Mouse (Mus musculus) gastrocnemius, postnatal 14 days (tissue): ENCODE measurements around the gene Sntb2. TPM values are rescaled to one million over a fixed set of nuclear protein-coding genes. Genes with fewer than 3 reads are reported as not detected.
A peak's percentile ranks its signal among the peaks of the same experiment; 100 is the strongest.
"Not testable (repeated sequence)": the region's sequence is repeated elsewhere in the genome, so short reads cannot be mapped to it uniquely, and the experiment has no call there.

Experiments
- DNase-seq: peaks from one replicate; pipeline ENCODE4 v3.0.0; 2021; ENCODE audit warnings: mixed read lengths
- intact Hi-C: fragments of 180-260 bp; cut with DNase I; formaldehyde crosslinking; loops from one replicate; pipeline ENCODE4 v1.15.1; 2025; ENCODE audit warnings: low total_unique reads
- total RNA-seq, 2 experiments: library from RNA; stranded (reverse); gene quantifications; 2 replicates each; pipeline ENCODE4 v1.2.3; 2021

Sntb2 gene
- total RNA-seq, 2 experiments from 2014 or later: 11.0 to 13.9 TPM

DNA sequence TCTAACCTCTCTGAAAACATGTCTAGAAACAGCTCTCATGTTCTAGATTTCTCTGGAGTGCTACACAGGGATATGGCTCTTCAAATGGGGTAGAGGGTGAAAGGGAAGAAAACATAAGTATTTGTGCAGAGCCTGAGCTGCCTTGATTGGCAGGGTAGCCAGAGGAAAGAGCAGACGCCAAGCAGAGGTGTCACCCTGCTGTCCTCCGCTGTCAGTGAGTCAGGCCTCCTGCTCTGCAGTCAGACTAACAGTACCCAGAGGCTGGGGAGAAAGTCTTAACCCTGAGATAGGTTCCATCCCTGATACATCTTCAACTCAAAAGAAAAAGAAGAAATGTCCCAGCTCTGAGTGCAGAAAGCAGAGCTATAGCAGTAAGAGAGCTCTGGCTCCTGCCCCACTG is 77.1 kb downstream of the Sntb2 start:
- intact Hi-C loops: no loop called here
- no peak for DNase-seq

DNA sequence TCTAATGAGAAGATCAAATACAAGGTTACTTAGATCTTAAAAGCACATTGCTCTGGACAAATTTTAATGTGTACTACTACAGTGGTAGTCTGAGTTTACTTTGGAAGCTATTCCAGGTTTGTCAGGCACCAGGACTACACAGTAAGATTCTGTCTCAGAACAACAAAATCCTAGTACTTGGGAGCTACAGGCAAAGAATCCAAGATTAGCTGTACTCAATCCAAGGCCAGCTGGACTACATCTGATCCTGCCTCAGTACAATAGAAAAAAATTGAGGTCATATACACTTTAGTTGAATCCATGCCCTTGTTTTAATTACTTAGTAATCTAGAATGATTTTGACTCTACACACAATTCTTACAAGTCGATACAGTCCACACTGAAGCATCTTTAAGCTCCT is 79.4 kb downstream of the Sntb2 start:
- no peak for DNase-seq

DNA sequence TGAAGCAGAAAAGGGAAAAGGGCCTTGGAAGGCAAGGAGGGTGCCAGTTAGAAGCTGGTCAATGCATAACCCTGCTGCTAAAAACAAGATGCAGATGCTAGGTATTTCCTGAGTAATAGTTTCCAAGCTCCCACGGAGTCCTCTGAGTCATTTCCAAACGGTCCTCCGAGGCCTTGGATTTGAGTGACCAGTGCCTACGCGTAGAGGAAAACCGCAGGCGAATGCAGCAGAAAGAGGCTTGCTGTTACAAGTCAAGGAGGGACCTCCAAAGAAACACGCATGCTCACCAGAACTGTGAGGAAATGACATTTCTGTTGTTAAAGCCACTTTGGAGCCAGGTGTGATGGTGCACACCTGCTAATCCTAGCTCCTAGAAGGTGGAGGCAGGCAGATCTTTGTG is 87.9 kb downstream of the Sntb2 start:
- intact Hi-C loops: no loop called here
- DNase-seq: no peak

More for the DNA sequence above, 79.4 kb downstream of the Sntb2 start:
- intact Hi-C loops: no loop called here

DNA sequence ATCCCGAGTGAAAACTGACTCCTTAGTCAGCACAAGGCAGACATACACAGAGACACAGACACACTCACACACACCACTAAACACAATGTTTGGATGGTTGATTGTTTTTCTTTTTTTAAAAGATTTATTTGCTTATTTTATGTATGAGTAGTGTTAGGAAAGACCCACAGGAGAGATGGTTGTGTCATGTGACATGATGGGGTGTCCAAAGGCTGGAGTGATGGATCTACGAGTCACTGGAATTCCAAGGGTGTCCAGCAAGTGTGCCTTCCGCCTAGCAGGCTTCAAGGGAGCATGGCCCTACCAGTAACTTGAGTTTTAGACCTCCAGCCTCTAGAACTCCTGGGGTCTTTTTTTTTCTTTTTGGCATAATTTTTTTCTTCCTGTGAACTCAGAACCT is 93.8 kb downstream of the Sntb2 start:
- intact Hi-C loops: no loop called here
- no peak for DNase-seq

- no peak for DNase-seq
- intact Hi-C loops: no loop called here
Measured at GRCm38 (mm10) chr8:107030058-107030457, 94.5 kb downstream of the Sntb2 start.

DNA sequence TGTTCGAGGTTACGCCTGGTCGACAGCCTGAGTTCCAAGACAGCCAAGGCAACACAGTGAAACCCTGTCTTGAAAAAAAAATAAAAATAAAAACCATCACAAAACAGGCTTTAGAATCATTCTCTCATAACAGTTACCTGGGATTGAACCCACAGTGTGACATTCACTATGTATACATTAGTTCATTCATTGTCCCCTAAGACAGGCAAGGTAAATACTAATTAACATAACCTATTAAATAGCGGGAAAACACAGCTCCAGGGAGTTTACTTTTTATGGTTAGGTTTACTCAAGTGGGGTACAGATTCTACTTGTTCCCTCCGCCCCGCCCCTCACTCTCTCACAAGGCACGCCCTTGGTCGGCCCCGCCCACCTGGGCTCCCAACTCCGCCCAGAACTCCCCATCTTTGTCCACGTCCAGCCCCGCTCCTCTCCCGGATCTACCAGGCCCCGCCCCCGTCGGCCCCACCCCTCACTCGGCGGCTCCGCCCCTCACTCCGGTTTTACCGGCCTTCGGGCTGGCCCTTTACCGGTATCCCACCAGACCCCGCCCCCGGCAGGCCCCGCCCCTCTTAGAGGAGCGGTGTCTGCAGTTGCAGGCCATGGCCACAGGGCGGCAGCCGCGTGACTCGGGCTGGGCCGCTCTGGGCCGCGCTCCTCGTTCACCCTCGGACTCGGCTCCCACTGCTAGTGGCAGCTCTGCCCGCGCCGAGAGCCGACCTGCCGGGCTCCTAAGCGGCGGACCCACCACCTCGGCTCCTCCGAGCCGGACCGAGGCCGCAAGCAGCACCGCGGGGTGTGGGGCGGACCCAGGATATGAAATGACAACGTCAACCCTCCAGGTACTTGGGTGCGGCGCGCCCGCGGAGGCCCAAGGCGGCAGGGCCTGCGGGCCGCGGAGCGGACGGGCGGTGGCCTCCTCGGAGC is 95.4 kb downstream of the Sntb2 start, which contains the start of gene Vps4a:
TSS of gene Vps4a (plus strand) at position 573 of the 927 bp plus-strand sequence.
- intact Hi-C loops: no loop called here
- DNase-seq: peak; percentile 96

GRCm38 (mm10) chr8:107031577-107032090 is 96.1 kb downstream of the Sntb2 start:
- no peak for DNase-seq
- intact Hi-C loops: no loop called here

DNA sequence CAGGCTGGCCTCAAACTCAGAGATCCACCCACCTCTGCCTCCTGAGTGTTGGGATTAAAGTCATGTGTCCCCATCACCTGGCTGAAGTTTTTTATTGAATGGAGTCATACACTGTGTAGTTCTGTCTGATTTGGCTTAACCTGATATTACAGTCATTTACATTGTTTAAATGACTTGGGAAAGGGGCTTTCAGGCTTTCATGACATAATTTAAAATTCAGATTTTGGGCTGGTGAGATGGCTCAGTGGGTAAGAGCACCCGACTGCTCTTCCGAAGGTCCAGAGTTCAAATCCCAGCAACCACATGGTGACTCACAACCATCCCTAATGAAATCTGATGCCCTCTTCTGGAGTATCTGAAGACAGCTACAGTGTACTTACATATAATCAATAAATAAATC is 98.1 kb downstream of the Sntb2 start:
- DNase-seq: not testable (repeated sequence)

DNA sequence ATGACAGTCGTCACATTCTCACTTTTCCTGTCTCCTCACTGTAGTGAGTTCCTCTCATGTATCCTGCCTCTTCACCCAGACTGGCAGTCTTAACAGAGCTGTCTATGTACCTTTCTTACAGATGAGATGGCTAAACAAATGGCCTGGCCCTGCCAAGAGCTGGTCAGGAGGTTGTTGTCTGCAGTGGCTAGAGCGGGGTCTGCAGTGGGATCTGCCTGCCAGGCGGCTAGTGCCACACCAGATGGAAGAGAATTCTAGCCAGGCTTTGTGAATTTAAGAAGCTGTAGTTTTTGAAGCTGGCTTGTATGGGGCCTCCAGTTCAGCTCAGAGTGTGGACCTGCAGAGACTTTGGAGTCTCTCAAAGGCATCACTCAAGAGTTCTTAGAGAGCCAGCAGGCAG is 100.1 kb downstream of the Sntb2 start:
- intact Hi-C loops: no loop called here
- no peak for DNase-seq

More for the DNA sequence above, 98.1 kb downstream of the Sntb2 start:
- intact Hi-C loops: not testable (repeated sequence)

DNA sequence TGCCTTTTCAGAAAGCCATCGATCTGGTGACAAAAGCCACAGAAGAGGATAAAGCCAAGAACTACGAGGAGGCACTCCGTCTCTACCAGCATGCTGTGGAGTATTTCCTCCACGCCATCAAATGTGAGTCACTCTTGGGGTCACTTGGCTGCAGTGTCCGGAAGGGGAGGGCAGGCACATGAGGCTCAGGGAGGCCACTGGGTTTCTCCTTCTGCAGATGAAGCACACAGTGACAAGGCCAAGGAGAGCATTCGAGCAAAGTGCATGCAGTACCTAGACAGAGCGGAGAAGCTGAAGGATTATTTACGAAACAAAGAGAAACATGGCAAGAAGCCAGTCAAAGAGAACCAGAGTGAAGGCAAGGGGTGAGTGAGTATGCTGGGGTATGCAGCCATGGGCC is 101.1 kb downstream of the Sntb2 start:
- intact Hi-C loops: no loop called here
- no peak for DNase-seq

GRCm38 (mm10) chr8:107040632-107041031 is 105.1 kb downstream of the Sntb2 start:
- no peak for DNase-seq
- intact Hi-C loops: no loop called here

DNA sequence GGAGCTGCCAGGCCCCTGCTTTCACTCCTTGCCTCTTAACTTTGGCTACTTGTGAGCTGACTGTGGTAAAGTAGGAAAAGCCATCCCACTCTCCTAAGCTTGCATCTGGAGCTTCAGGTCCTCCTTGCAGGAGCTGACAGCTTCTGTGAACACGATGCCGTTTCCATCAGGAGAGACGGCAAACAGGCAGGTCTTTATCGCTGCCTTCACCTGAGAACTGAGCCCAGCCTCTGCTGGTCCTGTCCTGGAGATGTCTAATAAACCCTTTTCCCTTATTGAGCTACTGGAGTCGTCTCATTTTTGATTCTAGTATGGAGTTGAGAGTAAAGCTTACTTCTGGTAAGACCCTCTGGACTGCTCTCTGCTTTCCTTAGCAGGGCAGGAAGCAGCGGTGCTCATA is 109.9 kb downstream of the Sntb2 start:
- intact Hi-C loops: no loop called here
- DNase-seq: no peak

DNA sequence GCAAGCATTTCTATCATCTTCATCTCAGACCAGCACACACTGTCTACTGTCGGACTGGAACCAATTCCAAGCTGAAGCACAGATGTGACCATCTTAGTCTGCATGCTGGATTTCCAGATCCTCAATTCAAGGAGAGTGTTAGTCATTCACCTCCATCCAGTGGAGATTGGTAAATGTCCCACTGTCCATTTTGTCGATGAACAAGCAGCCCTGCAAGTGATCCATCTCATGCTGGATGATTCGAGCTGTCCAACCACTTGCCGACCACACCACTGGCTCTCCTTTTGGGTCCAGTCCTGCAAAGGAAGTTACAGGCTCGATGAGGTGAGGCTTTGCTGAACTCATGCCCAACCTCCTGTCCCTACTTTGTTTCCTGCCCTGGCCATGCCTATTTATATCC is 111.4 kb downstream of the Sntb2 start:
- no peak for DNase-seq
- intact Hi-C loops: no loop called here

- peak; percentile 86 for DNase-seq
- intact Hi-C loops: no loop called here
Measured at GRCm38 (mm10) chr8:107048061-107048941, 112.8 kb downstream of the Sntb2 start, which contains the start of gene Pdf. TSS of gene Pdf (minus strand) at chr8:107048614.

DNA sequence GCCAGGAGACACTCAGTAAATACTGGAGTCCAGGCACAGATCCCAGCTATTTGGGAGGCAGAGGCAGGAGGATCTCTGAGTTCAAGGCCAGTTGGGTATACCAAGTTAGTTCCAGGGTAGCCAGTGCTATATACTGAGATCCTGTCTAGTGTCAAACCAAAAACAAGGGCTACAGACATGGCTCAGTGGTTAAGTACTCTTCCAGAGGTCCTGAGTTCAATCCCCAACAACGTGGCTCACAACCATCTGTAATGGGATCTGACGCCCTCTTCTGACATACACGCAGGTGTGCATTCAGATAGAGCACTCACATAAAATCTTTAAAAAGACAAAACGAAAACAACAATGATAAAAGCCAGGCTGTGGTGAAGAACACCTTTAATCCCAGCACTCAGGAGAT is 113.9 kb downstream of the Sntb2 start:
- intact Hi-C loops: no loop called here

DNA sequence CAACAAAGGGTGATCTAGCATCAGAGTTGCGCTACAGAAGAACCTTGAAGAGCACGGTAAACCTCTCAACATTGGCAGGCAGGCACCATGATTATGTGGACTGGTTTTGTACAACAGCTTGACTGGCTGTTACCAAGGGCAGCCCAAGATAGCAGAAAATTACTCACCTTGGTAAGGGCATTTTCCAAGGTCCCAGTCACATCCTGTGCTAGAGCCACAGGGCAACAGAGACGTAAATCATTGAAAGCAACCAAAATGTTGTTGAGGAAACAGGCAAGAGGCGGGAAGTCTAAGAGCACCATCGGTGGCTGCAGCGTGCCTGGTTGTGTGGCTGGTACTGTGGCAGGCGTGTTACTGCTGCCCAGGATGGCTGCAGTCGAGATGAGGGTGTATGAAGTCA is 116.5 kb downstream of the Sntb2 start:
- DNase-seq: no peak
- intact Hi-C loops: no loop called here

More for the DNA sequence above, 113.9 kb downstream of the Sntb2 start:
- no peak for DNase-seq

DNA sequence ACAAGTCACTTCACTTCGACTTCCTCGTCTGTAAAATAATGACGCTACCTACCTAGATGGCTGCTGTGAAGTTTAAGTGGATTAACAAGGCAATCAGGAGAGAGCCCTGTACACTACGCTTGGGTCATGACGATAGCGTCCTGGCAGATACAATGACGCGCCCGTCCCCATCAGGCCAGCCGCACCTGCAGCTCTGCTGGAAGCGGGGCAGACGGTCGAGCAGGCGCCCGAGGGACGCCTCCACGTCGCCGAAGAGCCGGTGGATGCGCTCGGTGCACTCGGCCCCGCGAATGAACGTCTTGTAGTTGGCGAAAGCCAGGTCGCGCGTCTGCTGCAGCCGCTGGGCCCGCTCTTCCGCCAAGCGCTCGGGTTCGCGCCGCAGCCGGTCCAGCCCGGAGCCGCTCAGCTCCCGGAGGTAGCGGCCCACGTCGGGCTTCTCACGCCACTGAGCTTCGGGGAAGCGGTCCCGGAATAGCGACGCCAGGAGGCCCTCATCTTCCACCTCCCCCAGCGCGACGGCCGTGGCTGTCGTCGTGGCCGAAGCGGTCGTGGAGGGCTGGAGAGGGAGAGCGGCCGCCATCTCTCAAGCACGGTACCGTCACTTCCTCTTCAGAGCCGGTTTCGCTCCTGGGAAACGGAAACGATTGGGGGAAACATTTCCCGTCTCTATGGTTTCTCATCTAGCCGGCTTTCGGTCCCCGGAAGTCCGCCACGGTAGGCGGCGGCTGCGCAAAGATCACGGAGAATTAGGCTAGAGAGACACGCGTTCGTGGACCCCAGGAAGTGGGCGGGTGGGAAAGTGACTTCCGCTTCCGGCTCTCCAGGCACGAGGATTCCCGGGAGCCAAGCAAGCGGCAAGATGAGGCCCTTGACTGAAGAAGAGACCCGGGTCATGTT is 120.8 kb downstream of the Sntb2 start, which contains the start of the genes Cog8 and Nip7:
TSS of gene Cog8 (minus strand) at position 614 of the 897 bp plus-strand sequence.
TSS of gene Nip7 (plus strand) at position 802 of the 897 bp plus-strand sequence.
- intact Hi-C loops: no loop called here
- DNase-seq: peak; percentile 96

- intact Hi-C loops: no loop called here
- peak; percentile 20 for DNase-seq
Measured at GRCm38 (mm10) chr8:107056973-107057369, 121.4 kb downstream of the Sntb2 start.

GRCm38 (mm10) chr8:107062613-107063012 is 127.1 kb downstream of the Sntb2 start:
- DNase-seq: no peak

More at GRCm38 (mm10) chr8:107062613-107063012, 127.1 kb downstream of the Sntb2 start:
- intact Hi-C loops: no loop called here
